Mouse (Mus musculus) heart, embryonic 13.5 days (tissue): ENCODE results near the gene D2hgdh. TPM values are rescaled to one million over a fixed set of nuclear protein-coding genes. Genes with fewer than 3 reads are reported as not detected.
"Not testable (repeated sequence)": the region's sequence is repeated elsewhere in the genome, so short reads cannot be mapped to it uniquely, and the experiment has no call there.

Experiments
- ATAC-seq: fragments of 200-750 bp; cut with Nextera tagmentation; 2 replicates; pipeline ENCODE4 v1.8.0; 2017; ENCODE audit warnings: moderate TSS enrichment; ENCODE audit not compliant: insufficient number of reproducible peaks, low FRiP score, low TSS enrichment; ENCODE audit errors: extremely low read depth
- H3K27ac ChIP-seq: fragments of 300-500 bp; sonication (generic); replicated peaks from 2 replicates; pipeline ENCODE4 v1.5.1; 2015; ENCODE audit warnings: moderate library complexity, mild to moderate bottlenecking, inconsistent platforms
- H3K27me3 ChIP-seq: fragments of 300-500 bp; sonication (generic); replicated peaks from 2 replicates; pipeline ENCODE4 v1.6.1; 2015; ENCODE audit warnings: mild to moderate bottlenecking, inconsistent platforms
- H3K36me3 ChIP-seq: fragments of 300-500 bp; sonication (generic); 2 replicates; pipeline ENCODE4 v1.6.1; 2015; ENCODE audit warnings: mild to moderate bottlenecking, inconsistent platforms
- H3K4me1 ChIP-seq: fragments of 300-500 bp; sonication (generic); 2 replicates; pipeline ENCODE4 v1.6.1; 2015; ENCODE audit warnings: inconsistent platforms
- H3K4me2 ChIP-seq: fragments of 300-500 bp; sonication (generic); 2 replicates; pipeline ENCODE4 v1.6.1; 2015; ENCODE audit warnings: inconsistent platforms, mild to moderate bottlenecking, moderate library complexity
- H3K4me3 ChIP-seq: fragments of 300-500 bp; sonication (generic); 2 replicates; pipeline ENCODE4 v1.5.1; 2015; ENCODE audit warnings: moderate library complexity, mild to moderate bottlenecking, inconsistent platforms
- H3K9ac ChIP-seq: fragments of 300-500 bp; sonication (generic); 2 replicates; pipeline ENCODE4 v1.6.1; 2015; ENCODE audit warnings: inconsistent platforms, mild to moderate bottlenecking, moderate library complexity
- H3K9me3 ChIP-seq: fragments of 300-500 bp; sonication (generic); 2 replicates; pipeline ENCODE4 v1.6.1; 2016; ENCODE audit warnings: inconsistent platforms
- WGBS: fragments of 180-500 bp; shearing (Covaris S2); methylation state at CpG from one replicate; pipeline ENCODE4 v1.1.7; 2015; ENCODE audit warnings: mixed read lengths; 5-methylcytosine and 5-hydroxymethylcytosine counted together
- polyA plus RNA-seq: library from polyadenylated mRNA; unstranded; fragments of >200 nt; fragmentation: Nextera tagmentation; extraction: Ambion mirVana; gene quantifications from 2 replicates; pipeline ENCODE4 v1.2.1, GENCODE M21; 2015

D2hgdh gene
- polyA plus RNA-seq, 1 experiment from 2014 or later = 12.5 TPM

GRCm38 (mm10) chr1:93861048-93861447 is 36.3 kb downstream of the D2hgdh start, which contains the start of gene Gal3st2:
TSS of gene Gal3st2 (plus strand) at chr1:93861306.
- ATAC-seq = not testable (repeated sequence)

GRCm38 (mm10) chr1:93871594-93872105 is 46.9 kb downstream of the D2hgdh start:
- not testable (repeated sequence) for H3K27ac ChIP-seq

More at GRCm38 (mm10) chr1:93861048-93861447, 36.3 kb downstream of the D2hgdh start, which contains the start of gene Gal3st2:
- H3K4me3 ChIP-seq, H3K27ac ChIP-seq, H3K27me3 ChIP-seq, H3K4me1 ChIP-seq, H3K9ac ChIP-seq, H3K4me2 ChIP-seq, H3K9me3 ChIP-seq, H3K36me3 ChIP-seq: not testable (repeated sequence)
- 47% methylated on average over 2 of the region's 2 CpGs for WGBS

GRCm38 (mm10) chr1:93874405-93874804 is 49.7 kb downstream of the D2hgdh start:
- H3K27me3 ChIP-seq, H3K9ac ChIP-seq, H3K4me2 ChIP-seq, H3K9me3 ChIP-seq, H3K4me1 ChIP-seq, H3K36me3 ChIP-seq, ATAC-seq, H3K4me3 ChIP-seq, H3K27ac ChIP-seq: not testable (repeated sequence)
- WGBS = 85% methylated on average over 14 of the region's 22 CpGs

More at GRCm38 (mm10) chr1:93871594-93872105, 46.9 kb downstream of the D2hgdh start:
- H3K36me3 ChIP-seq, H3K27me3 ChIP-seq, H3K9me3 ChIP-seq, H3K9ac ChIP-seq, H3K4me1 ChIP-seq, ATAC-seq, H3K4me3 ChIP-seq, H3K4me2 ChIP-seq: not testable (repeated sequence)
- 17% methylated on average over 1 of the region's 1 CpGs for WGBS

- not testable (repeated sequence) for H3K9ac ChIP-seq, ATAC-seq, H3K9me3 ChIP-seq, H3K4me2 ChIP-seq, H3K27me3 ChIP-seq, H3K4me1 ChIP-seq, H3K36me3 ChIP-seq, H3K4me3 ChIP-seq, H3K27ac ChIP-seq
- no CpG with 5 or more reads among the region's 11 CpGs for WGBS
Observed at GRCm38 (mm10) chr1:93881778-93882177, 57.1 kb downstream of the D2hgdh start.

GRCm38 (mm10) chr1:93890936-93891335 is 66.2 kb downstream of the D2hgdh start:
- H3K27ac ChIP-seq = not testable (repeated sequence)
- WGBS = 25% methylated on average over 1 of the region's 1 CpGs

GRCm38 (mm10) chr1:93897395-93897794 is 72.7 kb downstream of the D2hgdh start:
- ATAC-seq, H3K36me3 ChIP-seq, H3K9me3 ChIP-seq, H3K27ac ChIP-seq, H3K4me2 ChIP-seq, H3K27me3 ChIP-seq, H3K4me1 ChIP-seq, H3K9ac ChIP-seq, H3K4me3 ChIP-seq: not testable (repeated sequence)
- no CpG with 5 or more reads among the region's 1 CpGs for WGBS

More at GRCm38 (mm10) chr1:93890936-93891335, 66.2 kb downstream of the D2hgdh start:
- H3K27me3 ChIP-seq, H3K9ac ChIP-seq, H3K4me2 ChIP-seq, ATAC-seq, H3K4me3 ChIP-seq, H3K4me1 ChIP-seq, H3K36me3 ChIP-seq, H3K9me3 ChIP-seq: not testable (repeated sequence)

- ATAC-seq, H3K4me1 ChIP-seq, H3K4me2 ChIP-seq, H3K4me3 ChIP-seq, H3K9ac ChIP-seq, H3K27me3 ChIP-seq, H3K27ac ChIP-seq, H3K36me3 ChIP-seq, H3K9me3 ChIP-seq: not testable (repeated sequence)
- 49% methylated on average over 5 of the region's 5 CpGs for WGBS
Observed at GRCm38 (mm10) chr1:93901291-93901690, 76.6 kb downstream of the D2hgdh start.

Other genes with a start within 250 kb of the D2hgdh start
- gene Stk25, start 166.2 kb upstream of the D2hgdh start, polyA plus RNA-seq = 132 and 138 TPM in 2 replicates
- gene Bok, start 139.2 kb upstream of the D2hgdh start, polyA plus RNA-seq = 40.2 and 51.6 TPM in 2 replicates
- 51.0 and 58.6 TPM in 2 replicates for gene Atg4b, start 73.4 kb upstream of the D2hgdh start, polyA plus RNA-seq
- gene Thap4, start 70.0 kb upstream of the D2hgdh start, polyA plus RNA-seq = 50.8 and 54.4 TPM in 2 replicates
- 154 and 178 TPM in 2 replicates for gene Dtymk, start 23.0 kb upstream of the D2hgdh start, polyA plus RNA-seq
- gene Ing5, start 20.9 kb upstream of the D2hgdh start, polyA plus RNA-seq = 12.2 and 12.5 TPM in 2 replicates
- gene Gal3st2, start 36.4 kb downstream of the D2hgdh start, polyA plus RNA-seq = 0.15 TPM in 1 of 2 replicates, not detected in the other
- not detected in 2 replicates for gene Gal3st2b, start 93.4 kb downstream of the D2hgdh start, polyA plus RNA-seq
- not detected in 2 replicates for gene Gal3st2c, start 165.6 kb downstream of the D2hgdh start, polyA plus RNA-seq
- gene Neu4, start 195.5 kb downstream of the D2hgdh start, polyA plus RNA-seq = 0.09 TPM in 1 of 2 replicates, not detected in the other
- gene Pdcd1, start 227.6 kb downstream of the D2hgdh start, polyA plus RNA-seq = 0.19 and 0.43 TPM in 2 replicates